Comparison of ENCODE assay signal across 8 mouse cellular contexts in genomic region chr11:101464211-101465100, GRCm38 (mm10). TPM values are rescaled to one million over a fixed set of nuclear protein-coding genes. Genes with fewer than 3 reads are reported as not detected.
DNase-seq lines count a peak whose midpoint lies in the region; ATAC-seq lines count a peak whose summit lies in the region.

Gene Rnd2, plus strand, starts transcription at chr11:101464999.

- peak within 1 kb of the TSS; percentile 83 for H3K4me3 ChIP-seq in neural tube, embryonic 11.5 days (ENCODE audit: low read depth, low read length)
- H3K4me3 ChIP-seq in midbrain, embryonic 12.5 days, result peak within 1 kb of the TSS; percentile 75

- H3K9ac ChIP-seq in neural tube, embryonic 11.5 days (ENCODE audit: low read length), result peak within 1 kb of the TSS; percentile 72
- H3K9ac ChIP-seq in midbrain, embryonic 12.5 days (replicated peaks), result peak within 1 kb of the TSS; percentile 81

- H3K36me3 ChIP-seq in neural tube, embryonic 11.5 days (ENCODE audit: control insufficient read depth, insufficient read depth, low read length), result peaks cover 4% of the 10 kb centered on the region; the same call in 1 of the 2 replicates
- peaks cover 29% of the 10 kb centered on the region for H3K36me3 ChIP-seq in midbrain, embryonic 12.5 days

- intact Hi-C loops in left cerebral cortex, postnatal 14 days (cut with DNase I), result loop anchor here (5.0 kb wide), 2 partner anchors 53 to 88 kb away; partner anchors contain the start of genes Brca1 and Nbr1

- peaks cover 33% of the 10 kb centered on the region for H3K4me1 ChIP-seq in neural tube, embryonic 11.5 days (ENCODE audit: control insufficient read depth, insufficient read depth, low read length)
- H3K4me1 ChIP-seq in midbrain, embryonic 12.5 days, result peaks cover 54% of the 10 kb centered on the region

- peak within 1 kb of the TSS; percentile 92 for H3K4me2 ChIP-seq in neural tube, embryonic 11.5 days (ENCODE audit: low read depth)
- H3K4me2 ChIP-seq in midbrain, embryonic 12.5 days (replicated peaks), result peak within 1 kb of the TSS; percentile 79

- peak; percentile 22 for DNase-seq in neural tube, embryonic 11.5 days (ENCODE audit: low spot score)
- no peak for DNase-seq in neural tube, embryonic 10.5 days (ENCODE audit: extremely low spot score, low spot score)
- peak; percentile 55 to 57 for DNase-seq in adrenal gland, postnatal 36 days
- no peak for DNase-seq in heart, postnatal 4 days
- no peak for DNase-seq in left cerebral cortex, postnatal 14 days (ENCODE audit: low spot score in 2 of 2)
- no peak for DNase-seq in frontal cortex, postnatal 36 days (ENCODE audit: low spot score in 2 of 2)
- no peak for DNase-seq in right cerebral cortex, postnatal 14 days

- no peaks in the 10 kb centered on the region for H3K9me3 ChIP-seq in neural tube, embryonic 11.5 days (ENCODE audit: control insufficient read depth, low read length)
- no peaks in the 10 kb centered on the region for H3K9me3 ChIP-seq in midbrain, embryonic 12.5 days

- ATAC-seq in neural tube, embryonic 11.5 days (ENCODE audit: insufficient read depth, low FRiP score, low TSS enrichment), result no peak
- ATAC-seq in midbrain, embryonic 12.5 days (ENCODE audit: low FRiP score, low read depth), result no peak

- peak within 1 kb of the TSS; percentile 73 for H3K27ac ChIP-seq in neural tube, embryonic 11.5 days (ENCODE audit: low read depth, low read length)
- H3K27ac ChIP-seq in midbrain, embryonic 12.5 days (replicated peaks), result peak within 1 kb of the TSS; percentile 87

- no peaks in the 10 kb centered on the region for H3K27me3 ChIP-seq in neural tube, embryonic 11.5 days (ENCODE audit: control insufficient read depth, insufficient read depth, low read length)
- H3K27me3 ChIP-seq in midbrain, embryonic 12.5 days, result peaks cover 3% of the 10 kb centered on the region; the same call in 1 of the 2 replicates

- 12% methylated on average over 12 of the region's 12 CpGs for WGBS in neural tube, embryonic 11.5 days
- WGBS in midbrain, embryonic 12.5 days, result 13% methylated on average over 12 of the region's 12 CpGs

RNA-seq across cellular contexts. Expression of gene Rnd2, which starts in this region (rescaled TPM):
- 43.9 and 49.0 TPM in 2 replicates for polyA plus RNA-seq in neural tube, embryonic 11.5 days (2014; fragmentation: Nextera tagmentation; extraction: Ambion mirVana)
- total RNA-seq in adrenal gland, postnatal 36 days (2021), result 10 to 100 TPM; 10.2 to 11.6 TPM
- total RNA-seq in heart, postnatal 4 days (2021), result 10 to 100 TPM; 11.5 to 11.7 TPM
- 100 to 1,000 TPM; 148 to 154 TPM for total RNA-seq in left cerebral cortex, postnatal 14 days (2021)
- 89.5 and 92.3 TPM in 2 replicates for polyA plus RNA-seq in midbrain, embryonic 12.5 days (2016; fragmentation: Nextera tagmentation; extraction: Ambion mirVana)

Comparison
In these comparisons a context has a peak if more than half of its experiments do, and no peak if none do; other contexts are left out.
1. RNA of gene Rnd2 (total RNA-seq): 148 to 154 TPM in left cerebral cortex, postnatal 14 days; 11.5 to 11.7 TPM in heart, postnatal 4 days and 10.2 to 11.6 TPM in adrenal gland, postnatal 36 days; every median in the first group is over 10 times any median in the second.
2. DNase-seq: peak in neural tube, embryonic 11.5 days (single experiment) and adrenal gland, postnatal 36 days (2 of 2); none in neural tube, embryonic 10.5 days (single experiment), heart, postnatal 4 days (single experiment), left cerebral cortex, postnatal 14 days (0 of 2), frontal cortex, postnatal 36 days (0 of 2) and right cerebral cortex, postnatal 14 days (single experiment).